Mouse (Mus musculus) brain, embryonic 14.5 days (tissue): ENCODE results near the gene Klf16.

Experiments used
- CTCF ChIP-seq: fragments of 200-500 bp; IDR thresholded peaks from 2 replicates; pipeline ENCODE4 v1.5.1; 2012; ENCODE audit warnings: inconsistent platforms, mild to moderate bottlenecking, moderate library complexity, borderline replicate concordance; ENCODE audit not compliant: insufficient read depth, insufficient read length; ENCODE audit errors: extremely low read depth
- POLR2A ChIP-seq: fragments of 200-500 bp; IDR thresholded peaks from 2 replicates; pipeline ENCODE4 v1.6.1; 2012; ENCODE audit warnings: mild to moderate bottlenecking, inconsistent platforms, borderline replicate concordance; ENCODE audit not compliant: poor library complexity, insufficient read depth, insufficient read length, severe bottlenecking; ENCODE audit errors: extremely low read depth

DNA sequence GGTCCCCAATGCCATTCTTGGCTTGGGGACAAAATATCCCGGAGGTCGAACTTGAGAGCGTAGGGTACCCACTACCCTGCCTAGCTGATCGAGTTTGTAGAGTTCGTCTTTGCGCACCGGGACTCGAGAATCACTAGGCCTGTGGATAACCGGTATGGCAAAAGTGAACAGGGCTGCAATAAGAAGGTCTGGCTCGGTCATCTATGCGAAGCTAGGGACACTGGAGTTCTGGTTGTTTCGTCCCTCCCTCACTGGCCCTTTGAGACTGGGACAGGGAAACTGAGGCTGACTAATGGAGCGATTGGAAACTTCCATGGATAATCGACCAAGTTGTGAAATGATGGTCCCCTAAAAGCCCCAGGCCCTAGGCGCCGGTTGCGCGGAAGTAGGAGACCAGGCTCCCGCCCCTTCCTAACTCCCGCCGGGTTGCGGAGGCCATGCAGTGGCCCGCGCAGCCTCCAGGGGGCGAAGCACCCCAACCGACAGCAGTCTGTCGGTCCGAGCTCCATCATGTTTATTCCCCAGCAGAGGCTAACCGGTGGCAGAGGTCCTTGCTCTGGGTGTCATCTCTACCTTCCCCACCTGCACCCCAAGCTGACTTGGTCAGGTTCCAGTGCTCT lies 1.1 kb upstream of the Klf16 start:
- TF ChIP-seq CTCF = peak; percentile 77
- TF ChIP-seq POLR2A = no peak
